Mouse (Mus musculus) thymus, adult 2 months (tissue): ENCODE data around the gene Adgre1. TPM values are rescaled to one million over a fixed set of nuclear protein-coding genes. Genes with fewer than 3 reads are reported as not detected.

ENCODE experiments used
- DNase-seq: peaks from one replicate; pipeline ENCODE4 v3.0.0; 2021
- H3K27ac ChIP-seq: fragments of 200-500 bp; 2 replicates; pipeline ENCODE4 v1.5.1; 2012; ENCODE audit warnings: low read length, control low read depth; ENCODE audit not compliant: control insufficient read depth, insufficient read depth
- H3K27me3 ChIP-seq: fragments of 200-500 bp; 2 replicates; pipeline ENCODE4 v1.6.1; 2012; ENCODE audit warnings: mild to moderate bottlenecking, low read length, moderate library complexity, mixed read lengths; ENCODE audit not compliant: control insufficient read depth, insufficient read depth
- H3K36me3 ChIP-seq: fragments of 200-500 bp; 2 replicates; pipeline ENCODE4 v1.6.1; 2012; ENCODE audit warnings: mild to moderate bottlenecking, low read length, moderate library complexity; ENCODE audit not compliant: control insufficient read depth, insufficient read depth
- H3K4me1 ChIP-seq: fragments of 200-500 bp; replicated peaks from 2 replicates; pipeline ENCODE4 v1.6.1; 2012; ENCODE audit warnings: low read length; ENCODE audit not compliant: control insufficient read depth, insufficient read depth
- H3K4me3 ChIP-seq: fragments of 200-500 bp; 2 replicates; pipeline ENCODE4 v1.5.1; 2012; ENCODE audit warnings: mild to moderate bottlenecking, low read length, control low read depth, moderate library complexity; ENCODE audit not compliant: control insufficient read depth, insufficient read depth
- CTCF ChIP-seq: fragments of 200-500 bp; IDR thresholded peaks from 2 replicates; pipeline ENCODE4 v1.5.1; 2012; ENCODE audit warnings: mild to moderate bottlenecking, control low read depth, low read length, moderate library complexity, borderline replicate concordance; ENCODE audit not compliant: control insufficient read depth, poor library complexity, insufficient read depth; ENCODE audit errors: extremely low read depth
- POLR2A ChIP-seq: fragments of 200-500 bp; IDR thresholded peaks from 2 replicates; pipeline ENCODE4 v1.6.1; 2012; ENCODE audit warnings: mild to moderate bottlenecking, low read length, control low read depth, moderate library complexity; ENCODE audit not compliant: control insufficient read depth, poor library complexity, insufficient read depth; ENCODE audit errors: extremely low read depth
- WGBS: fragments of 180-500 bp; shearing (Covaris S2); methylation state at CpG from one replicate; pipeline ENCODE4 v1.1.7; 2018; 5-methylcytosine and 5-hydroxymethylcytosine counted together
- polyA plus RNA-seq: library from polyadenylated mRNA; depleted of rRNA; stranded (reverse); fragments of >200 nt; gene quantifications from 2 replicates; pipeline ENCODE4 v1.2.3, GENCODE M21; 2012; rRNA removed

Gene Adgre1
- polyA plus RNA-seq: 20.5 and 20.8 TPM in 2 replicates

DNA sequence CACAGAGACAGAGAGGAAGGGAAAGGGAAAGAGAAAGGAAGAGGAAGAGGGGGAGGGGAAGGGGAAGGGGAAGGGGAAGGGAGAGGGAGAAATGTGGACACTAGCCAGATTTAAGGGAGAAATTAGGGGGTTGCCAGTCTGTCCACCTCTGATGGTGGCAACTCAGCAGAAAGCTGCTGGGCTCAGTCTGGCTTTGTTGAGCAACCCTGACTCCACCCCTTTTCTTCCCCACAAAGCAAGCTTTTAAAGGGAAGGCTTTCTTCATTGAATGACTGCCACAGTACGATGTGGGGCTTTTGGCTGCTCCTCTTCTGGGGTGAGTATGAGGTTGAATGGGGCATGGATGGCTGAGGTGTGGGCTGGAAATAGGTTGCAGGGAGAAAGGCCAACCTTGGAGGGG lies at the start of gene Adgre1:
TSS of gene Adgre1 (plus strand) at position 251 of the 400 bp plus-strand sequence.
- WGBS: 4% methylated on average over 1 of the region's 1 CpGs
- no peak for DNase-seq
- H3K27ac ChIP-seq: no peak within 1 kb of the TSS

DNA sequence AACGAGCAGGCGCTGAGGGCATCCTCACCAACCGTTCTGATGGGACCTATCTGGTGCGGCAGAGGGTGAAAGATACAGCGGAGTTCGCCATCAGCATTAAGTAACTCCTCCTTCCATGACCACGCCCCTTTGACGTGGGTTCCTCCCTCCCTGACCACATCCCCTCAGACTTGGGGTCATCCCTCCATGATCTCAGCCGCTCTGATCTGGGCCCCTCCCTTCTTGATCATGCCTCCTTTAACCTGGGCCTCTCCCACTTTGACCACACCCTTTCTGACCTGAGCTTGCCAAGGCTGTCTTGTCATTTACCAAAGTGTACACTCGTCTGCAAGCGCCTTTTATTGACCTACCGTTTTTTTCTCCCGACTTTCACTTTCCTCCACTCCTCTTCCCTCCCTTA lies 46.7 kb upstream of the Adgre1 start:
- Histone ChIP-seq H3K27me3 (no peaks in the 10 kb centered on the region), H3K27ac (no peak overlapping the region), H3K4me3 (no peak overlapping the region), H3K36me3 (peaks cover 92% of the 10 kb centered on the region), H3K4me1 (no peaks in the 10 kb centered on the region)
- DNase-seq: no peak
- TF ChIP-seq CTCF: no peak
- no peak for TF ChIP-seq POLR2A
- WGBS: 78% methylated on average over 13 of the region's 13 CpGs

More for the DNA sequence above, at the start of gene Adgre1:
- TF ChIP-seq CTCF: no peak
- H3K4me3 ChIP-seq: no peak within 1 kb of the TSS
- no peaks in the 10 kb centered on the region for H3K27me3 ChIP-seq
- H3K36me3 ChIP-seq: no peaks in the 10 kb centered on the region
- H3K4me1 ChIP-seq: no peaks in the 10 kb centered on the region

DNA sequence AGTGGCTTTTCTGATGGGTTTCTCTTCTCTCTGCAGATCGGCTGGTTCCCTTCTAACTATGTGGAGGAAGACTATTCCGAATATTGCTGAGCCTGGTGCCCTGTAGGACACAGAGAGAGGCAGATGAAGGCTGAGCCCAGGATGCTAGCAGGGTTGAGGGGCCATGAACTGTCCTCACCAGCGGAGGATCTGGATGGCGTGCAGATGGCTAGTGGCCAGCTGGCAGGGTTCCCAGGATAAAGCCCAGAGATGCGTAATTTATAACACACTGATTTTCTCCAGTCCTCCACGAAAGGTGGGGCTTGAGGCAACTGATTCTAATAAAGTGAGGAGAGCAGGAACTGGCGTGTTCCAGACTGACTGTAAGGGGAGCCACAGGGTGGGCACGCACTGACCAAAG lies 30.9 kb upstream of the Adgre1 start:
- no peak overlapping the region for H3K27ac ChIP-seq
- TF ChIP-seq CTCF: no peak
- TF ChIP-seq POLR2A: no peak
- DNase-seq: no peak
- H3K27me3 ChIP-seq: no peaks in the 10 kb centered on the region
- no peak overlapping the region for H3K4me3 ChIP-seq
- WGBS: 95% methylated on average over 8 of the region's 8 CpGs
- H3K4me1 ChIP-seq: no peaks in the 10 kb centered on the region
- H3K36me3 ChIP-seq: peaks cover 56% of the 10 kb centered on the region

- 83% methylated on average over 6 of the region's 6 CpGs for WGBS
- H3K4me1 ChIP-seq: no peaks in the 10 kb centered on the region
- peaks cover 43% of the 10 kb centered on the region for H3K36me3 ChIP-seq
- no peak for DNase-seq
- no peak overlapping the region for H3K27ac ChIP-seq
- no peak overlapping the region for H3K4me3 ChIP-seq
- no peaks in the 10 kb centered on the region for H3K27me3 ChIP-seq
- TF ChIP-seq CTCF: no peak
- TF ChIP-seq POLR2A: no peak
These were observed 29.5 kb upstream of the Adgre1 start for GRCm38 (mm10) chr17:57328944-57329343.

DNA sequence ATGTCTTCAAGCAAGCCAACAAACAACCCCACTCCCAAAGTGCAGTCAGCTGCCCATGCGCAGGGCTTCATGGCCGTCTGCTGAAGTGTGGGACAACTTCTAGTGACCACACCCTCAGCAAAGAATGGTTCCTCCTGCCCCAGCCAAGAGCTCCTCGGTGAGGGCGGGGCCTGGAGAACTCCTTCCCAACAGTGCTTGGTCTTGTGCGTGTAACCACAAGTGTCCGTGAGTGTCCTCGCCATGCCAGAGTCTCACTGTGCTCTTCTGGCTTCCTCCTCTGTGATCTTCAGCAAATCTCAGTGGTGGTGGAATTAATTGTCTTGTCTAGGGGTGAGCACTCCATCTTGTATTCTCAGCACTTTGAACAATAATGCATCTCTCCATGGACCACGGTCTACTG lies 27.5 kb upstream of the Adgre1 start:
- DNase-seq: no peak
- Histone ChIP-seq H3K27ac (no peak overlapping the region), H3K4me3 (no peak overlapping the region), H3K27me3 (no peaks in the 10 kb centered on the region), H3K4me1 (no peaks in the 10 kb centered on the region), H3K36me3 (peaks cover 22% of the 10 kb centered on the region)
- 49% methylated on average over 8 of the region's 8 CpGs for WGBS
- TF ChIP-seq CTCF: no peak
- TF ChIP-seq POLR2A: no peak

GRCm38 (mm10) chr17:57332241-57332640 lies 26.2 kb upstream of the Adgre1 start:
- no peak for DNase-seq
- peaks cover 14% of the 10 kb centered on the region for H3K36me3 ChIP-seq
- no peaks in the 10 kb centered on the region for H3K4me1 ChIP-seq
- 73% methylated on average over 4 of the region's 4 CpGs for WGBS
- no peak overlapping the region for H3K27ac ChIP-seq
- no peak overlapping the region for H3K4me3 ChIP-seq
- TF ChIP-seq POLR2A (no peak), CTCF (no peak)
- H3K27me3 ChIP-seq: no peaks in the 10 kb centered on the region

- DNase-seq: no peak
- no peak for TF ChIP-seq CTCF
- no peak for TF ChIP-seq POLR2A
- WGBS: 72% methylated on average over 9 of the region's 9 CpGs
- Histone ChIP-seq H3K4me3 (no peak overlapping the region), H3K27ac (no peak overlapping the region), H3K4me1 (peaks cover 6% of the 10 kb centered on the region), H3K27me3 (no peaks in the 10 kb centered on the region), H3K36me3 (no peaks in the 10 kb centered on the region; the same call in 1 of the 2 replicates)
These were observed 24.3 kb upstream of the Adgre1 start for GRCm38 (mm10) chr17:57334001-57334760.
